Mouse (Mus musculus): Measurements from ENCODE around the gene Ap2s1. TPM values are rescaled to one million over a fixed set of nuclear protein-coding genes. Genes with fewer than 3 reads are reported as not detected.

The Ap2s1 gene
- polyA plus RNA-seq, 1 experiment from 2014 or later: 266 TPM

DNA sequence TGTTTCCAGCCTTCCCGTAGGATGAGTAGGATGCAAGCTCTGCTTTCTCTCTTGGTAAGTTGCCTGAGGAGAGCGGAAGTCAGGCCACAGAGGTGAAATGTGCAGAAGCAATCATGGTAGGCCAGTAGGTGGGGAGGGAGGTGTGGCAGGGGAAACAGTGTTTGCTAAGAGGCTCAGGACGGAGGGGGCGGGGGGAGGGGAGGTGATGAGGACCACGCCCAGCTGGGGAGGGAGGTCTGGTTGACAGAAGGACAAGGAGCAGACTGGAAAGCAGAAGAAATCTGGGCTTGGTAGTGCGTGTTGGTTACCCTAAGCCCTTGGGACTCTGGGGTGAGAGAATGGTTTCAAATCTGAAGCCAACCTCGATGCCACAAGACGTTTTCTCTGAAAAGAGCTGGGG, 22.1 kb downstream of the Ap2s1 start:
- no peaks in the 10 kb centered on the region for H3K36me3 ChIP-seq (ENCODE audit: control insufficient read depth, insufficient read depth, low read length)

DNA sequence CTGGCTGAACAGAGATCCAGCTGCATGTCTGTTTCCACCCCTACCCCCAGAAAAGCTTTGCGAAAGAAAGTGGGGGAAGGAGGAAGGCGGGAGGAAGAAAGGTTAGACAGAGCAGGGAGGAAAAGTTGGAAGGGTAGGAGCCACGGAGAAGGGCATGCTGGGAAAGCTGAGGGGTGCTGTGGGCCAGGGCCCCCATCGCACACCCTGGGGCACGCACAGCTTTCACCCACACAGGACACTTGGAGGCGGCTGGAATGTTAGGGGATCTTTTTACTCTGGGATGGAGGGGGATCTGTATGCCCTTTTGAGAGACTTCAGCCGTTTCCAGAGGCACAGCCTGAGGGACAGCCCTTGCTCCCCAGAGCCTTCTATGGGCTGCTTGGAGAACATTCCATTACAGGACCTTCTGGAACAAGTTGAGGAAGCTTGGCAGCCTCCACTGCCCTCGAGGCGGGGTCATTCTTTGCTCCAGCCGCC, 22.8 kb downstream of the Ap2s1 start:
- H3K36me3 ChIP-seq (ENCODE audit: control insufficient read depth, insufficient read depth, low read length): no peaks in the 10 kb centered on the region
- H3K27me3 ChIP-seq (ENCODE audit: control insufficient read depth, insufficient read depth, low read length): no peaks in the 10 kb centered on the region
- 46% methylated on average over 10 of the region's 10 CpGs for whole genome bisulfite sequencing
- no peak overlapping the region for H3K9ac ChIP-seq (ENCODE audit: low read length)
- H3K9me3 ChIP-seq (ENCODE audit: control insufficient read depth, low read length): no peaks in the 10 kb centered on the region
- no peak for DNase-seq (ENCODE audit: low spot score)
- H3K27ac ChIP-seq (replicated peaks; ENCODE audit: low read depth, low read length): no peak overlapping the region
- no peak overlapping the region for H3K4me3 ChIP-seq (ENCODE audit: low read depth, low read length)
- H3K4me2 ChIP-seq (ENCODE audit: low read depth, severe bottlenecking): no peak overlapping the region
- peaks cover 8% of the 10 kb centered on the region; the same call in 1 of the 2 replicates for H3K4me1 ChIP-seq (ENCODE audit: control insufficient read depth, insufficient read depth, low read length)
- ATAC-seq (ENCODE audit: insufficient number of reproducible peaks, low FRiP score, low TSS enrichment, low read depth): peak; percentile 41; the same call in 1 of the 2 replicates

More for the DNA sequence above, 22.1 kb downstream of the Ap2s1 start:
- Histone ChIP-seq H3K9ac (ENCODE audit: low read length) (no peak overlapping the region), H3K4me3 (ENCODE audit: low read depth, low read length) (no peak overlapping the region), H3K4me2 (ENCODE audit: low read depth, severe bottlenecking) (no peak overlapping the region), H3K27me3 (ENCODE audit: control insufficient read depth, insufficient read depth, low read length) (no peaks in the 10 kb centered on the region), H3K4me1 (ENCODE audit: control insufficient read depth, insufficient read depth, low read length) (peaks cover 8% of the 10 kb centered on the region; the same call in 1 of the 2 replicates), H3K27ac (replicated peaks; ENCODE audit: low read depth, low read length) (no peak overlapping the region), H3K9me3 (ENCODE audit: control insufficient read depth, low read length) (no peaks in the 10 kb centered on the region)
- WGBS: 21% methylated on average over 8 of the region's 8 CpGs
- ATAC-seq (ENCODE audit: insufficient number of reproducible peaks, low FRiP score, low TSS enrichment, low read depth) (no peak), DNase-seq (ENCODE audit: low spot score) (peak; percentile 56)

DNA sequence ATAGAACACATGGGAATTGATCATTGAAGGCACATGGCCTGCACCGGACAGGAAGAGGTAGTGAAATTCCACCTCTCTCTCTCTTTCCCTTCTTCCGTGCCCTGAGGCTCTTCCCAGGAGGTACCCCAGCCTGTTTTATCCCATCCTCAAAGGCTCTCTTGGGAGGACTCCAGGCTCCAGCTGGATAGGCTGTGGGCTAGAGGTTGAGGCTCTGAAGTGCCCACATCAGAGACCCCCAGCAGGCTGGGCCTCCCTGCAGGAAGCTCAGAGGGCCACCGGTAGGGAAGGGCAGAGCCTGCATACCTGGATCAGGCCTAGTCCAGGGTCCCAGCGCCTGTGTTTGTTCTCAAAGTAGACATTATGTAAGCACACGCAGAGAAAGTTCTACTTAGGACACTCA, 23.4 kb downstream of the Ap2s1 start:
- peak overlapping the region; percentile 42; the same call in 1 of the 2 replicates for H3K27ac ChIP-seq (replicated peaks; ENCODE audit: low read depth, low read length)
- H3K9me3 ChIP-seq (ENCODE audit: control insufficient read depth, low read length): no peaks in the 10 kb centered on the region
- no peaks in the 10 kb centered on the region for H3K27me3 ChIP-seq (ENCODE audit: control insufficient read depth, insufficient read depth, low read length)
- H3K4me1 ChIP-seq (ENCODE audit: control insufficient read depth, insufficient read depth, low read length): peaks cover 12% of the 10 kb centered on the region
- 31% methylated on average over 5 of the region's 5 CpGs for WGBS
- no peak overlapping the region for H3K4me2 ChIP-seq (ENCODE audit: low read depth, severe bottlenecking)
- H3K4me3 ChIP-seq (ENCODE audit: low read depth, low read length): no peak overlapping the region
- DNase-seq (ENCODE audit: low spot score) (no peak), ATAC-seq (ENCODE audit: insufficient number of reproducible peaks, low FRiP score, low TSS enrichment, low read depth) (no peak; the same call in 1 of the 2 replicates)
- H3K9ac ChIP-seq (ENCODE audit: low read length): no peak overlapping the region
- no peaks in the 10 kb centered on the region for H3K36me3 ChIP-seq (ENCODE audit: control insufficient read depth, insufficient read depth, low read length)

DNA sequence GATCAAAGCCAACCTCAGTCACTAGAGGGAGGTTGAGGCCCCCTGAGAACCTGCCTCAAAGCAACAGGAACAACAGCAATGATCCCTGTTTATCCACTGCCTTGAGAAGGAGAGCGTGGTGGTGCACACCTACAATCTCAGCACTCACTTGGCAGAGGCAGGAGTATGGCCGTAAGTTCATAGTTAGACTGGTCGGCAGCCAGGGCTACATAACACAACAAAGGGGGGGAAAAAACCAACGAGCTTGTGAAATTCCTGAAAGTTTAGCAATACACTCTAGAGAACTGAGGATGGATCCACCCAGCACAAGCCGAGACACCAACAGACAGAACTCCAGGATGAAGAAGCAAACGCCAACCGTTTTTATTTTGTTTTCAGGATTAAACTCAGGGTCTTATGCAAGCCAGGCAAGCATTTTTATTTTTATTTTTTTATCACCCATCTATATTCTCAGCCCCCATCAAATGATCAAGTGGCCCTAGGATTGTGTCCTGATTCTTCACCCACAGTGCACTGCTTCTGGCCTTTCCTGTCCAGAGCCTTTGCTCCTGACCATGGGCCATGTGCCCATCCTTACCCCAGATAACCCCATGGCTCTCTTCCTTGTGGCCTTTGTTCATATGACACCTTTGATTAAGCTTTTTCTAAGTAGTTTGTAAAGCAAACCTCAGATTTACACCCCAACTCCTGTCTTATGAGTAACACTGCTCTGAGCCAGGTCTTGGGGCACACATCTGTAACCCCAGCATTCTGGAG, 25.4 kb downstream of the Ap2s1 start:
- no peak overlapping the region for H3K4me3 ChIP-seq (ENCODE audit: low read depth, low read length)
- no peak overlapping the region for H3K9ac ChIP-seq (ENCODE audit: low read length)
- WGBS: 89% methylated on average over 7 of the region's 7 CpGs

DNA sequence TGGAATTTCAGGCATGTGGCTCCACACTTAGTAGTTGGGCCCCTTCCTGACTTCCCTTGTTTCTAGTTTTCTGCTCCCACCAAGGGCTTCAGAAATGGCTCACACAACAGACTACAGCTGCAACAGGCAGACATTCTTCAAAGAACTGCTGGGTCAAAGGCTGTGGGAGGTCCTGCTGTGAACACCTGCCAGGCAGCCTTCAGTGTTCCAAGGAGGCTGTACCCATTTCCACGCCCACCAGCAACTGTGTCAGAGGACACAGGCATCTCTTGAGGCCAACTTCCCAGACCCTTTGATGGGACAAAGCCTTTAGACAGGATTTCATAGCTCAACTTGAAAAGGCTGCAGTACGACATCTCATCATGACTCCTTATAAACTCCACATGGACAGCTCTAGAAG, 28.2 kb downstream of the Ap2s1 start:
- H3K9ac ChIP-seq (ENCODE audit: low read length): no peak overlapping the region
- no peaks in the 10 kb centered on the region for H3K27me3 ChIP-seq (ENCODE audit: control insufficient read depth, insufficient read depth, low read length)
- WGBS: 38% methylated on average over 2 of the region's 2 CpGs
- no peak overlapping the region for H3K4me3 ChIP-seq (ENCODE audit: low read depth, low read length)
- H3K27ac ChIP-seq (replicated peaks; ENCODE audit: low read depth, low read length): no peak overlapping the region
- no peak for DNase-seq (ENCODE audit: low spot score)
- H3K9me3 ChIP-seq (ENCODE audit: control insufficient read depth, low read length): no peaks in the 10 kb centered on the region
- ATAC-seq (ENCODE audit: insufficient number of reproducible peaks, low FRiP score, low TSS enrichment, low read depth): no peak
- H3K4me2 ChIP-seq (ENCODE audit: low read depth, severe bottlenecking): no peak overlapping the region
- H3K36me3 ChIP-seq (ENCODE audit: control insufficient read depth, insufficient read depth, low read length): no peaks in the 10 kb centered on the region
- H3K4me1 ChIP-seq (ENCODE audit: control insufficient read depth, insufficient read depth, low read length): peaks cover 9% of the 10 kb centered on the region

More for the DNA sequence above, 25.4 kb downstream of the Ap2s1 start:
- no peak overlapping the region for H3K4me2 ChIP-seq (ENCODE audit: low read depth, severe bottlenecking)
- peaks cover 15% of the 10 kb centered on the region for H3K4me1 ChIP-seq (ENCODE audit: control insufficient read depth, insufficient read depth, low read length)
- no peaks in the 10 kb centered on the region for H3K27me3 ChIP-seq (ENCODE audit: control insufficient read depth, insufficient read depth, low read length)
- no peak for DNase-seq (ENCODE audit: low spot score)
- H3K36me3 ChIP-seq (ENCODE audit: control insufficient read depth, insufficient read depth, low read length): no peaks in the 10 kb centered on the region
- H3K9me3 ChIP-seq (ENCODE audit: control insufficient read depth, low read length): no peaks in the 10 kb centered on the region
- ATAC-seq (ENCODE audit: insufficient number of reproducible peaks, low FRiP score, low TSS enrichment, low read depth): no peak
- no peak overlapping the region for H3K27ac ChIP-seq (replicated peaks; ENCODE audit: low read depth, low read length)

DNA sequence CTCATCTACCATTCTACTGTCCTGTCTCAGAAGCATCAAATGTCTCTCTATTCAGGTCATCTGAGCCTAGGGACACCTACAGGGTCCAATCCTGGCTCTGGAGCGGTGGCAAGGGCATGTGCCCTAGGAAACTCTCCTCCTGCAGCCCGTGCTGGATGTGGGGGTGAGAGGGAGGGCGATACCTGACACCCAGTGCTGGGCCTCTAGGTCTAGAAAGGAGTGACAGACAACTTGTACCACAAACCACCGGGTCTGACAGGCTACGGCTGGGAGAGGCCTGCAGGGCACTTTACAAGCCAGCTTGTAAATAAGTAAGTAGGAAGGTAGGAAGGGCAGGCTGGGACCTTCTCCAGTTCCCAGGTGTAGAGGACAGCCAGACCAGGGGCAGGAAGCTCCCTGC, 37.7 kb downstream of the Ap2s1 start:
- Histone ChIP-seq H3K9me3 (ENCODE audit: control insufficient read depth, low read length) (0 out of 2 replicates have a peak, but pooled peaks cover 5% of the 10 kb centered on the region), H3K9ac (ENCODE audit: low read length) (no peak overlapping the region), H3K4me2 (ENCODE audit: low read depth, severe bottlenecking) (no peak overlapping the region), H3K4me3 (ENCODE audit: low read depth, low read length) (no peak overlapping the region), H3K36me3 (ENCODE audit: control insufficient read depth, insufficient read depth, low read length) (no peaks in the 10 kb centered on the region), H3K27ac (replicated peaks; ENCODE audit: low read depth, low read length) (no peak overlapping the region), H3K27me3 (ENCODE audit: control insufficient read depth, insufficient read depth, low read length) (no peaks in the 10 kb centered on the region), H3K4me1 (ENCODE audit: control insufficient read depth, insufficient read depth, low read length) (no peaks in the 10 kb centered on the region)
- DNase-seq (ENCODE audit: low spot score) (no peak), ATAC-seq (ENCODE audit: insufficient number of reproducible peaks, low FRiP score, low TSS enrichment, low read depth) (no peak)
- 28% methylated on average over 5 of the region's 5 CpGs for WGBS

DNA sequence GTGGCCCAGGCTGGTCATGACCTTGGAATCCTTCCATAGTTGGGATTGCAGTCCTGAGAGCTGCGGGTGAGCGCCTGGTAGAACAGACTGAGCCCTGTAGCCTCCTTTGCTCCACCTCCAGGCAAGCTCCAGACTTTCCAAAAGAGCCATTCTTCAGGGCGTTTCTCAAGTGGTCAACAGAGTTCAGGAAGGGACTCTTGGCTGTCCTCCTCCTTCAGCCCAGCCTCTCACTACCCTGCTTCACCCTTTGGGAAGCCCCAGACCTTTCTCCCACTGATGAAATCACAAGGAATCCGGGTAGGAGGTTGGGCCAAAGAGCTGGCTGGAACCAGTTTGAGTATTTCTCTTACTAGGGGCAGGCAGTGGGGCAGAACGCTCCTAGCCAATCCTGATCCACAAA, 41.9 kb downstream of the Ap2s1 start:
- Histone ChIP-seq H3K4me1 (ENCODE audit: control insufficient read depth, insufficient read depth, low read length) (peaks cover 22% of the 10 kb centered on the region), H3K27me3 (ENCODE audit: control insufficient read depth, insufficient read depth, low read length) (no peaks in the 10 kb centered on the region), H3K27ac (replicated peaks; ENCODE audit: low read depth, low read length) (no peak overlapping the region), H3K4me3 (ENCODE audit: low read depth, low read length) (no peak overlapping the region), H3K9ac (ENCODE audit: low read length) (no peak overlapping the region), H3K4me2 (ENCODE audit: low read depth, severe bottlenecking) (no peak overlapping the region), H3K36me3 (ENCODE audit: control insufficient read depth, insufficient read depth, low read length) (no peaks in the 10 kb centered on the region), H3K9me3 (ENCODE audit: control insufficient read depth, low read length) (0 out of 2 replicates have a peak, but pooled peaks cover 5% of the 10 kb centered on the region)
- ATAC-seq (ENCODE audit: insufficient number of reproducible peaks, low FRiP score, low TSS enrichment, low read depth) (no peak), DNase-seq (ENCODE audit: low spot score) (no peak)
- 79% methylated on average over 5 of the region's 5 CpGs for WGBS

DNA sequence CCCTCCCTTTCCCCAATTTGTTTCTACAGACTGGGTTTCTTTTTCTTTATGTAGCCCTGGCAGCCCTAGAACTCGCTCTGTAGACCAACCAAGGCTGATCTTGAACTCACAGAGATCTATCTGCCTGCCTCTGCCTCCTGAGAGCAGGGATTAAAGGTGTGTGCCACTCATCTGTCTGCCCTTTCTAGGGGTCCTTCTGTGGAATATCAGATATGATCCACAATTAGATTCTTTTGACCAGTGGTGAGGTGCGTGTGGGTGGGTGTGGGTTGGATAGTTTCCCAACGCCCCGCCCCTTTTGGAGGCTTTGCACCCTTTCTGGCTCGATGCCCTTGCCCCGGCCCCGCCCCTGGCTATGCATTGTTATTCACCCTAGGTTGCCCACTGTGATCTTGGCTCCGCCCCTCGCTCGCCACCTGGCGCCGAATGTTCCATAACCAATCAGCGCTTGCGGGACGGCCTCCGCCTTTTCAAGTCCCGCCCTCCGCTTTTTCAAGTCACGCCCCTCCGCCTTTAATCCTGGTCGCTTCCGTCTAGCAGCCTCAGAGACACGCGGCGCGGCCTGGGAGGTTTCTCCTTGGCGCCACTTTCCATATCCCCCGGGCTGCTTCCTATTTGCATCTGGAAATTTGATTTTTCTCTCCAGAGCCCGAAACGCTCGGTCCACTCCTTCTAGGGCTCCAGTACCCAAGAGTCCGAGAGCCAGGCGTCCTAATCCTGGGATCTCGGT, 42.8 kb downstream of the Ap2s1 start, which contains the start of gene Slc1a5:
Slc1a5 (plus strand) TSS at position 516 of the 730 bp plus-strand sequence.
- Histone ChIP-seq H3K4me3 (ENCODE audit: low read depth, low read length) (peak within 1 kb of the TSS; percentile 77), H3K9ac (ENCODE audit: low read length) (peak within 1 kb of the TSS; percentile 76), H3K27me3 (ENCODE audit: control insufficient read depth, insufficient read depth, low read length) (no peaks in the 10 kb centered on the region), H3K4me2 (ENCODE audit: low read depth, severe bottlenecking) (peak within 1 kb of the TSS; percentile 99), H3K4me1 (ENCODE audit: control insufficient read depth, insufficient read depth, low read length) (peaks cover 22% of the 10 kb centered on the region), H3K9me3 (ENCODE audit: control insufficient read depth, low read length) (0 out of 2 replicates have a peak, but pooled peaks cover 3% of the 10 kb centered on the region), H3K27ac (replicated peaks; ENCODE audit: low read depth, low read length) (0 out of 2 replicates have a peak within 1 kb of the TSS, but pooled peaks have one; percentile 36), H3K36me3 (ENCODE audit: control insufficient read depth, insufficient read depth, low read length) (no peaks in the 10 kb centered on the region)
- peak; percentile 84 for ATAC-seq (ENCODE audit: insufficient number of reproducible peaks, low FRiP score, low TSS enrichment, low read depth)
- peak; percentile 97 for DNase-seq (ENCODE audit: low spot score)
- 3% methylated on average over 34 of the region's 34 CpGs for WGBS

All from limb, embryonic 11.5 days (tissue).